Mouse (Mus musculus): ENCODE data around the gene Xab2. TPM values are rescaled to one million over a fixed set of nuclear protein-coding genes. Genes with fewer than 3 reads are reported as not detected.

The Xab2 gene
- polyA plus RNA-seq, 1 experiment, result 69.0 TPM

DNA sequence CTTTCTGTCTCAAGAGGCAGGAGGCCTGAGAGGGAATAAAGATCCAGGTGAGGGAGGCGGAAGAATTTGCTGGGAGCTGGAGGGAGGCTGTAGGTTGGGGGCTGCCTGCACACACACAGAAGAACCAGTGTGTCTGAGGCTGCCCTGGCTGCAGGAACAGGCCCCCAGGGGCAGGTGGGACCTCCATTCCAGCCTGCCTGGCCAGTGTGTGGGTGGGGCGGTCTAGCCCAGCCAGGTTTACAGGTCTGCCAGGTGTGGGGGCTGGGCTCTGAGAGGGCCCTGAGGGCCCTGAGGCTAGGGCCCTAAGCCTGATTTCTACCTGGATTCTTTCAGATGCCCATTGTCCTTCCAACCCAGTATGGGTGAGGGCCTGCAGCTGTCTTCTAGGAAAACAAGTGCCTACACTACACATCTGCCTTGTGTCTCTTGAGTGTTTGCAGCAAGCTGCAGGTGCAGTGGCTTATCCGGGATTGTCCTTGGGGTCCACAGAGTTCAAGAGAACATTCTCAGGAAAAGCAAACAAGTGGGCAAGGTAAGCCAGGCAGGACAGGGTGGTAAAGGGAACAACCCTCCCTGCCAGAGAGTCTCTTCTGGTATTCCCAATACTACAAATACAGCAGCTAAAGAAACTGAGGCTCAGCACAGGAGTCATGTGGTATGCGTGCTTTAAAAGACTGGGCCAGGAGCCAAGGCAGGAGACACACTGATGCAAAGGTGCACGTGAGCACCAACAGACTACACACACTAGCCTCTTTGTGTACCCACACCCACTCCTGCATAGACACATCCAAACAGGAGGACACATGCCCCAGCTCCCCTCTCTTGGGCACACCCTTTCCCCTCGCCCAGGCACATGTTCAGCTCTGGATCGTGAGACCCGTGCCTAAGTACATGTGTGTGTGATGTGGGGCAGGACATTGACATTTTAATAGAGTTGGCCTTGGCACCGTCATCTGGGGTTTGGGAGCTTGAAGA is 41.4 kb downstream of the Xab2 start:
- no peak for DNase-seq (ENCODE audit: low read depth)
- TF ChIP-seq POLR2A (IDR thresholded peaks at IDR 0.05; ENCODE audit: borderline replicate concordance, extremely low read depth, insufficient read depth, insufficient read length, poor library complexity, severe bottlenecking) (no peak), CTCF (IDR thresholded peaks at IDR 0.05; ENCODE audit: borderline replicate concordance, extremely low read depth, insufficient read depth, insufficient read length) (no peak)

DNA sequence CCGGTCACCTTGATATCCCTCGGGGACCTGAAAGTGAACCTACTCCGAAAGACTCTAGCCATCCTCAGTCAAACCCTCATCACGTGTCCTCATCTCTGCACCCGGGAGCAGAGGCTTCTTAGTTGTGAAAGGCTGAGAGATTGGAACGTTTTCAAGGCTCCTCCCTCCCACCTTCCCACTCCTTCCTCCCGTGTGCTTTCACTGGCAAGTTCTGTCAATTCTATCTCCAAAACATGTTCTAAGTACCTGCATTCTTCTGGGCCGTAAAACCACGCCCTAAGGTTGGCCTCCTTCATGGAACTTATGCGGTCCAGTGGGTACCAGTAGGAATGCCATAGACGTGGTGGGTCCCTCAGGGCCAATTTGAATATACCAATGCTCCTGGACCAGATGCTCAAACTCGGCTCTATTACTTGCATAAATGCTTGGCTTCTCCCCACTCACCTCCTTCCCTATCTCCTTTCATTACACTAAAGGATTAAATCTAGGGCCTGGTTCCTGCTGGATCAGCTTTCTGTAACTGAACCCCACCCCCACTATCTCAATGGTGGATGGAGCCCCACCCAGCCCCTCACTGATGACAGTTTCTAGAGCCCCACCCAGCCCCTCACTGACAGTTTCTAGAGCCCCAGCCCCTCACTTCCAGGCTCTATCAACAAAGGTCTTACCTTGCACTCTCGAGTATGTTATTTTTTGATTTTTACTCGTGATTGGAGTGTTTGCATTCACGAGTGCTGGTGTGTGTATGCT is 44.7 kb downstream of the Xab2 start:
- TF ChIP-seq POLR2A (IDR thresholded peaks at IDR 0.05; ENCODE audit: borderline replicate concordance, extremely low read depth, insufficient read depth, insufficient read length, poor library complexity, severe bottlenecking) (no peak), CTCF (IDR thresholded peaks at IDR 0.05; ENCODE audit: borderline replicate concordance, extremely low read depth, insufficient read depth, insufficient read length) (no peak)

DNA sequence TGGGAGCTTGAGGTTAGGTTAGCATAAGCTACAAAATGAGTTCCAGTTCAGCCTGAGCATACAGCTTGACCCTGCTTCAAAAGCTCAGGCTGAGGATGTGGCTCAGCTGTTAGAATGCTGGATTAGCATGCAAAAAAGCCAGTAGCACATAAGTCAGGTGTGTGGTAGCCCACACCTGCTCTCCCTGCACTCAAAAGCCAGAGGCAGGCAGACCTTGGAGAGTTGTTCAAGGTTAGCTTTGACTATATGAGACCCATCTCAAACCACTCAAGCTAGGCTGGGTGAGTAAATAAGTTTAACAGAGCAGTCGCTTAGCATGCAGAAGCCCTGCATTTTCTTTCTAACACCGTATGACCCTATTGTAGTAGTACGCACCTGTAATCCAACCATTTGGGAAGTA is 46.6 kb downstream of the Xab2 start:
- no peak for TF ChIP-seq POLR2A (IDR thresholded peaks at IDR 0.05; ENCODE audit: borderline replicate concordance, extremely low read depth, insufficient read depth, insufficient read length, poor library complexity, severe bottlenecking)
- TF ChIP-seq CTCF (IDR thresholded peaks at IDR 0.05; ENCODE audit: borderline replicate concordance, extremely low read depth, insufficient read depth, insufficient read length), result no peak
- DNase-seq (ENCODE audit: low read depth), result no peak

More for the DNA sequence above, 44.7 kb downstream of the Xab2 start:
- no peak for DNase-seq (ENCODE audit: low read depth)

DNA sequence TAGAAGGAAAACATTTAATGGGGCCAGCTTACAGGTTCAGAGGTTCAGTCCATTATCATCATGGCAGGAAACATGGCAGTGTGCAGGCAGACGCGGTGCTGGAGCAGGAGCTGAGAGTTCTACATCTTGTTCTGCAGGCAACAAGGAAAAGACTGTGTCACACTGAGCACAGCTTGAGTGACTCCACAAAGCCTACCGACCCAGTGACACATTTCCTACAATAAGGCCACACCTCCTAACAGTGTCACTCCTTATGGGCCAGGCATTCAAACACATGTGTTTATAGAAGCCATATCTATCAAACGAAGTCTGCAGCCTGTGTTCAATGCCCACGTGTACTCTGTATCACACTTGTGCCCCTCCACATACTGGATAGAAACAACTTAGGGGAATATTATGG is 51.3 kb downstream of the Xab2 start:
- no peak for TF ChIP-seq CTCF (IDR thresholded peaks at IDR 0.05; ENCODE audit: borderline replicate concordance, extremely low read depth, insufficient read depth, insufficient read length)
- DNase-seq (ENCODE audit: low read depth), result no peak

DNA sequence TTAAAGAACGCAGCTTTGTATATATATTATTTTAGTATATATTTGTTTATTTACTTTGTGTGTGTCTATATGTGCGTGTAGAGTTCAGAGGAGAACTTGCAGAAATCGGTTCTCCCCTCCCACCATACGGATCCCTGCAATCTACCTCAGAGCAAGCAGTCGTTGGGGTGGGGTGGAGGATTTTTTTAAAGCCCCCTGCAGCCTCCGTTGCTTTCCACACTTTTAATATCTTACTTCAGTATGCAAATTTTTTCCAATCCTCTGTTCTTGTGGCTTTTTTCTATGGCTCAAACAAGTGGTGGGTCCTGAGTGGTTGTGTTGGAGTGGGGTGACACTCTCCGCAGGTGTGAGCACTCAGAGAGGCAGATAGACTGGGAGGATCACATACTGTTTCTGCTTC is 52.7 kb downstream of the Xab2 start:
- DNase-seq (ENCODE audit: low read depth), result no peak
- no peak for TF ChIP-seq CTCF (IDR thresholded peaks at IDR 0.05; ENCODE audit: borderline replicate concordance, extremely low read depth, insufficient read depth, insufficient read length)
- no peak for TF ChIP-seq POLR2A (IDR thresholded peaks at IDR 0.05; ENCODE audit: borderline replicate concordance, extremely low read depth, insufficient read depth, insufficient read length, poor library complexity, severe bottlenecking)

DNA sequence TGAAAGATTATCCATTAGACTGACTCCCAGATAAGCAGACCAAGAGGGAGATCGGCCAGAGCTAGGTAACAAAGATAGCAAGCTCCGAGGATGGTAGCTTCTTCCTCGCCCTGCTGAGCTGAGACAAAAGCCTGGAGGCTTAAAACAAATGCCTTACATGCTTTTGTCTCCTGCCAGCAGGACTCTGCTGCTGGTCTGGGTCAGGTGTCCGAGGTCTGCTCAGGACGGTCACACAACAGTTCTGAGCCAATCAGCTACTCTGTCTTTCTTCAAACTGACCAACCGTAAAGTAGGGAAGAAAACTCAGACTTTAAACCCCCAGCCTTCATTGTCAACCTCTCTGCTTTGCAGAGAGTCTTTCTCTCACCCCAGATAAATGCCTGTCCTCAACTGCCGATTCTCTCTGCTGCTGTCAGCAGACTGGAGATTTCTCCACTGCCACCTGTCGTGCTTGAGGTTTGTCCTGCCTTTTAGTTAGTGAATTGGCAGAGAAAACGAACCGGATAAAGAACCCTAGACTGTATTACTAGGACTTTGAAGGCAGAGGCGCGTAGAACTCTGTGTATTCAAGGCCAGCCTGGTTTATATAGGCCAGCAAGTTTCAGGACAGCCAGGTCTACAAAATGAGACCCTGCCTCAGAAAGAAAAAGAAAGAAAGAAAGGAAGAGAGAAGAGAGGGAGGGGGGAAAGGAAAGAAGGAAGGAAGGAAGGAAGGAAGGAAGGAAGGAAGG is 53.3 kb downstream of the Xab2 start, which contains the start of gene C330021F23Rik:
TSS of gene C330021F23Rik (plus strand) at position 350 of the 731 bp plus-strand sequence.
- DNase-seq (ENCODE audit: low read depth), result peak; percentile 51
- no peak for TF ChIP-seq POLR2A (IDR thresholded peaks at IDR 0.05; ENCODE audit: borderline replicate concordance, extremely low read depth, insufficient read depth, insufficient read length, poor library complexity, severe bottlenecking)
- no peak for TF ChIP-seq CTCF (IDR thresholded peaks at IDR 0.05; ENCODE audit: borderline replicate concordance, extremely low read depth, insufficient read depth, insufficient read length)

Other genes with a start within 250 kb of the Xab2 start
- 32.1 and 37.0 TPM in 2 replicates for gene Arhgef18, start 228.3 kb downstream of the Xab2 start, polyA plus RNA-seq (2012; rRNA removed)
- gene Pex11g, start 153.6 kb downstream of the Xab2 start, polyA plus RNA-seq (2012; rRNA removed), result 4.3 and 4.9 TPM in 2 replicates
- 0.37 and 0.49 TPM in 2 replicates for gene Tex45, start 150.5 kb downstream of the Xab2 start, polyA plus RNA-seq (2012; rRNA removed)
- gene Zfp358, start 128.2 kb downstream of the Xab2 start, polyA plus RNA-seq (2012; rRNA removed), result 154 and 176 TPM in 2 replicates
- gene Mcoln1, start 120.9 kb downstream of the Xab2 start, polyA plus RNA-seq (2012; rRNA removed), result 230 and 313 TPM in 2 replicates
- 46.2 and 54.9 TPM in 2 replicates for gene Pnpla6, start 105.9 kb downstream of the Xab2 start, polyA plus RNA-seq (2012; rRNA removed)
- 0.72 and 1.1 TPM in 2 replicates for gene C330021F23Rik, start 53.3 kb downstream of the Xab2 start, polyA plus RNA-seq (2012; rRNA removed)
- gene Camsap3, start 34.0 kb downstream of the Xab2 start, polyA plus RNA-seq (2012; rRNA removed), result 58.4 and 86.3 TPM in 2 replicates
- gene Pet100, start 232 bp upstream of the Xab2 start, polyA plus RNA-seq (2012; rRNA removed), result 36.1 and 41.5 TPM in 2 replicates
- gene Pcp2, start 4.2 kb upstream of the Xab2 start, polyA plus RNA-seq (2012; rRNA removed), result 1.0 and 2.5 TPM in 2 replicates
- gene Stxbp2, start 9.6 kb upstream of the Xab2 start, polyA plus RNA-seq (2012; rRNA removed), result 117 and 254 TPM in 2 replicates
- gene Retn, start 34.5 kb upstream of the Xab2 start, polyA plus RNA-seq (2012; rRNA removed), result 0.34 and 0.52 TPM in 2 replicates
- 0.11 and 0.29 TPM in 2 replicates for gene Mcemp1, start 44.4 kb upstream of the Xab2 start, polyA plus RNA-seq (2012; rRNA removed)
- 6.8 and 11.7 TPM in 2 replicates for gene Fcor, start 51.0 kb upstream of the Xab2 start, polyA plus RNA-seq (2012; rRNA removed)
- gene Trappc5, start 55.0 kb upstream of the Xab2 start, polyA plus RNA-seq (2012; rRNA removed), result 57.5 and 60.9 TPM in 2 replicates
- gene Fcer2a, start 72.9 kb upstream of the Xab2 start, polyA plus RNA-seq (2012; rRNA removed), result not detected in 2 replicates
- gene Clec4g, start 99.3 kb upstream of the Xab2 start, polyA plus RNA-seq (2012; rRNA removed), result not detected in 2 replicates
- 0.12 TPM in 1 of 2 replicates, not detected in the other for gene Cd209a, start 127.7 kb upstream of the Xab2 start, polyA plus RNA-seq (2012; rRNA removed)
- gene Cd209e, start 233.0 kb upstream of the Xab2 start, polyA plus RNA-seq (2012; rRNA removed), result not detected in 2 replicates

All from brain, embryonic 14.5 days (tissue).